Mouse (Mus musculus) kidney, postnatal 0 days (tissue): ENCODE data around the gene Suclg2. TPM values are rescaled to one million over a fixed set of nuclear protein-coding genes. Genes with fewer than 3 reads are reported as not detected.

Experiments used
- ATAC-seq: fragments of 200-750 bp; cut with Nextera tagmentation; replicated peaks from 2 replicates; pipeline ENCODE4 v1.8.0; 2017; ENCODE audit warnings: low read depth, moderate number of reproducible peaks, moderate TSS enrichment, moderate library complexity; ENCODE audit not compliant: low FRiP score
- DNase-seq: peaks from one replicate; pipeline ENCODE4 v3.0.0-alpha.2; 2016; ENCODE audit warnings: low spot score
- H3K27ac ChIP-seq: fragments of 300-500 bp; sonication (generic); 2 replicates; pipeline ENCODE4 v1.5.1; 2014; ENCODE audit warnings: mild to moderate bottlenecking
- H3K27me3 ChIP-seq: fragments of 300-500 bp; sonication (generic); 2 replicates; pipeline ENCODE4 v1.6.1; 2014; ENCODE audit warnings: low read length, mixed read lengths; ENCODE audit not compliant: insufficient read depth
- H3K36me3 ChIP-seq: fragments of 300-500 bp; sonication (generic); 2 replicates; pipeline ENCODE4 v1.6.1; 2014; ENCODE audit warnings: low read length, mixed read lengths; ENCODE audit not compliant: insufficient read depth
- H3K4me1 ChIP-seq: fragments of 300-500 bp; sonication (generic); replicated peaks from 2 replicates; pipeline ENCODE4 v1.6.1; 2014; ENCODE audit warnings: antibody characterized with exemption, low read length, mixed read lengths; ENCODE audit not compliant: insufficient read depth
- H3K4me2 ChIP-seq: fragments of 300-500 bp; sonication (generic); 2 replicates; pipeline ENCODE4 v1.6.1; 2014; ENCODE audit warnings: mild to moderate bottlenecking, low read length, moderate library complexity, mixed read lengths
- H3K4me3 ChIP-seq: fragments of 300-500 bp; sonication (generic); replicated peaks from 2 replicates; pipeline ENCODE4 v1.5.1; 2014; ENCODE audit warnings: low read depth, low read length
- H3K9ac ChIP-seq: fragments of 300-500 bp; sonication (generic); 2 replicates; pipeline ENCODE4 v1.6.1; 2014; ENCODE audit warnings: low read depth, low read length
- H3K9me3 ChIP-seq: fragments of 300-500 bp; sonication (generic); replicated peaks from 2 replicates; pipeline ENCODE4 v1.6.1; 2016; ENCODE audit warnings: low read length, inconsistent platforms, mixed read lengths
- CTCF ChIP-seq: IDR thresholded peaks from 2 replicates; pipeline ENCODE4 v1.5.1; 2016; ENCODE audit warnings: antibody characterized with exemption, low read depth, mild to moderate bottlenecking, moderate library complexity
- WGBS: fragments of 180-500 bp; shearing (Covaris S2); extraction: QIAGEN DNeasy Blood & Tissue Kit; methylation state at CpG from one replicate; pipeline ENCODE4 v1.1.7; 2014; 5-methylcytosine and 5-hydroxymethylcytosine counted together
- polyA plus RNA-seq: library from polyadenylated mRNA; unstranded; fragments of >200 nt; fragmentation: Nextera tagmentation; extraction: Ambion mirVana; gene quantifications from 2 replicates; pipeline ENCODE4 v1.2.1, GENCODE M21; 2015

The Suclg2 gene
- polyA plus RNA-seq, 1 experiment from 2014 or later = 143 TPM

DNA sequence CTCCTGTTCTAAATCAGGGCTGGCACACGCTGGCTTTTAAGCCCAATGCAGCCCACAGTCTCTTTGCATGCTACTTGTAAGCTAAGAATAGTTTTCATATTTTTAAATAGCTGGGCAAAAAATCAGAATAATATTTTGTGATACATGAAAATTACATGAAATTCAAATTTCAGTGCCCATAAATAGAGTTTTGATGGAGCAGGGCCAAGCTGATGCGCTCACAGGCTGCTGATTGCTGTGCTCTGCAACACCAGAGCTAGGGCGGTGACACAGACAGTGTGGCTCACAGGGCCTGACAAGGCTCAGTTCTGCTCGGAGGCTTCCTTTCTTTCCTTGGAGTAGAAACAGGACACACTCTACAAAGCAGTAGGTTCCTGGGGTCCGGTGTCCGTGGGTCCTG lies 232.8 kb downstream of the Suclg2 start:
- ATAC-seq (no peak), DNase-seq (no peak)
- no peaks in the 10 kb centered on the region for H3K9me3 ChIP-seq
- H3K27me3 ChIP-seq = no peaks in the 10 kb centered on the region
- H3K4me1 ChIP-seq = no peaks in the 10 kb centered on the region
- H3K36me3 ChIP-seq = no peaks in the 10 kb centered on the region
- no peak overlapping the region for H3K9ac ChIP-seq
- H3K4me3 ChIP-seq = no peak overlapping the region
- TF ChIP-seq CTCF = no peak
- H3K27ac ChIP-seq = no peak overlapping the region
- WGBS = 92% methylated on average over 6 of the region's 6 CpGs
- no peak overlapping the region for H3K4me2 ChIP-seq

DNA sequence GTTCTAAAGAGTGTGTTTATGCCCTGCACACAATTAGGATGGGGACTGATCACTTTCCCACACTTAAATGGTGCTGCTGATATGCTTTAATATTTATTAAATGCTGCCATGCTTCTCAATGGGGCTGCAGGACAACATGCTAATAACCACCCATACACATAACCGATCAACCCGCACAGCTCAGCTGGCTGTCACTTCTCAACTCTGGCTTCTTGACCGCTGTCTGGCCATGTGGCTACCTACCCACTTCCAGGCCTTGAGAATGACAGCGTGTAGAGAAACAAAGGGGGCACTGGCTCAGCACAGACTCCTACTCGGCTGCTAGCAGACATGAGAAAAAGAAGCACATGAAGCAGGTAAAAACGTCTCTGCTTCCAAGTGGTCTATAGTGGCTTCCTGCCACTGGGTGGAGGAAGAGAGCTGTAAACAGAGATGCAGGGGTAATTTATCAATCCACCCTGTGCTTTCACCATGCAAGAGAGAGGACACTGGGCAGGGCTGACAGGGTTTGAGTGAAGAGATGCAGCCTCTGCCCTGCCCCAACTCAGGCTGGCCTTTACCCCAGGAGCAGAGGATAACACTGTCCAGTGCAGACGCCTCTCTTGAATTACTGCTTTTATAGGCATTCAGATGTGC lies 234.3 kb downstream of the Suclg2 start:
- TF ChIP-seq CTCF = peak; percentile 83
- DNase-seq = peak; percentile 85

DNA sequence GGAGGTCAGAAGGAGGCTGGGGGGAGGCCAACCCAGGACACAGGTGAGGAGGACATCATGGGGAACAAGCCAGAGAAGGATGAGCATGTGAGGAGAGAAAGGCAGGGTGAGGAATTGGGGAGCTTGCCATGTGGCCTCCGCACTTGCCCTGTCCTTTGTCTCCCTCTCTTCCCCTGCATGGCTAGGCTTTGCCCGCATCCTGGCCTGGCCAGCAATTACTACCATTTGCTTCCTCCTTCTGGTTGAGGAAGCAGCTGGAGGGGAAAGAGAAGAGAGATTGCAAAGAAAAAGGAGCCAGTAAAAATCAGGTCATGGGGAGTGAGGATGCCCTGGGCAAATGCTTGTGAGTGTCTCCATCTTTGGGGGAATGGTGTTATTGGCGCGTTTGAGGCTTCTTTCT lies 234.9 kb downstream of the Suclg2 start:
- TF ChIP-seq CTCF = no peak
- Histone ChIP-seq H3K27me3 (no peaks in the 10 kb centered on the region), H3K27ac (no peak overlapping the region), H3K36me3 (no peaks in the 10 kb centered on the region), H3K4me2 (no peak overlapping the region), H3K9ac (no peak overlapping the region), H3K4me1 (no peaks in the 10 kb centered on the region), H3K9me3 (no peaks in the 10 kb centered on the region), H3K4me3 (no peak overlapping the region)
- DNase-seq (no peak), ATAC-seq (no peak)
- WGBS = 88% methylated on average over 4 of the region's 4 CpGs

More for the DNA sequence above, 234.3 kb downstream of the Suclg2 start:
- Histone ChIP-seq H3K4me1 (no peaks in the 10 kb centered on the region), H3K9me3 (no peaks in the 10 kb centered on the region), H3K27ac (no peak overlapping the region), H3K4me2 (no peak overlapping the region), H3K9ac (no peak overlapping the region), H3K36me3 (no peaks in the 10 kb centered on the region), H3K4me3 (no peak overlapping the region), H3K27me3 (no peaks in the 10 kb centered on the region)
- ATAC-seq = peak; percentile 52; the same call in 1 of the 2 replicates
- 51% methylated on average over 7 of the region's 7 CpGs for WGBS

DNA sequence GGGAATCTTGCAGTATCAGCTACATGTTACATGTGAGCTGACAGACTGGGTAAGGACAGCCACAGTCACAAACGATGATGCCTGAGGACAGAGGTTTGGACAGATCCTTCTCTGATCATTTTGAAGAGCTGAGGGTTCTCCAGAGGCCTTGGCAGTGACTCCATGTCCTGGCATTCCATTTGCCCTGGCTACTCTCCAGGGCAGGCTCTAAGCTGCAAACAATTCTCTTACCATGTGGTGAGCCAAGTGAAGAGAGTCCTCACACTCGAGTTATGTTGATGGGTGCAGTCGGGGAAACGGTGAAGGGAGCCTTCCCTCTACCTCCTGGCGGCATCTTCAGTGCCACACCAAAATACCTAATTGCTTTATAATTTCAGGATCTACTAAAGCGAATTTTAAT lies 235.5 kb downstream of the Suclg2 start:
- no peak for DNase-seq
- H3K9ac ChIP-seq = no peak overlapping the region
- TF ChIP-seq CTCF = no peak

DNA sequence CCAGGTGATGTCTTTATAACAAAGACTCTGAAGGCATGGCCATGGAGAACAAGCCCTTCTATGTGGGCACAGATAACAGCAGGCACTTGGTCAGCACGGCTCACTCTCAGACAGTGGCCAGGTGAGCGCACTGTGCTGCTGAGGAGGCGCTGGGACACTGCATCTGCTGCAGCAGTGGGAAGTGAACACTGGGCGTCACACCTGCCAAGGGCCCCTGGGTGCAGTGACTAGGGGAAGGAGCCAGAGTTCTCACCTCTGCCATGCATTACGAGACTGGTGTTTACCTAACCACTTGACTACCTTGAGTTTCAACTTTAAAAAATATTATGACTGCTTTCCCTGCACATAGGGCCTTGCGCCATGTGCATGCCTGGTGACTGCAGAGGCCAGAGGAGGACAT lies 238.8 kb downstream of the Suclg2 start:
- H3K4me3 ChIP-seq = no peak overlapping the region
- no peaks in the 10 kb centered on the region for H3K4me1 ChIP-seq
- H3K36me3 ChIP-seq = no peaks in the 10 kb centered on the region
- WGBS = 95% methylated on average over 6 of the region's 6 CpGs
- DNase-seq (no peak), ATAC-seq (no peak)
- TF ChIP-seq CTCF = no peak
- no peaks in the 10 kb centered on the region for H3K9me3 ChIP-seq
- no peak overlapping the region for H3K9ac ChIP-seq
- no peaks in the 10 kb centered on the region for H3K27me3 ChIP-seq
- H3K4me2 ChIP-seq = no peak overlapping the region
- no peak overlapping the region for H3K27ac ChIP-seq

More for the DNA sequence above, 235.5 kb downstream of the Suclg2 start:
- Histone ChIP-seq H3K4me3 (no peak overlapping the region), H3K27ac (no peak overlapping the region), H3K27me3 (no peaks in the 10 kb centered on the region), H3K4me2 (no peak overlapping the region), H3K36me3 (no peaks in the 10 kb centered on the region), H3K9me3 (no peaks in the 10 kb centered on the region), H3K4me1 (no peaks in the 10 kb centered on the region)
- no peak for ATAC-seq
- WGBS = 82% methylated on average over 6 of the region's 6 CpGs

DNA sequence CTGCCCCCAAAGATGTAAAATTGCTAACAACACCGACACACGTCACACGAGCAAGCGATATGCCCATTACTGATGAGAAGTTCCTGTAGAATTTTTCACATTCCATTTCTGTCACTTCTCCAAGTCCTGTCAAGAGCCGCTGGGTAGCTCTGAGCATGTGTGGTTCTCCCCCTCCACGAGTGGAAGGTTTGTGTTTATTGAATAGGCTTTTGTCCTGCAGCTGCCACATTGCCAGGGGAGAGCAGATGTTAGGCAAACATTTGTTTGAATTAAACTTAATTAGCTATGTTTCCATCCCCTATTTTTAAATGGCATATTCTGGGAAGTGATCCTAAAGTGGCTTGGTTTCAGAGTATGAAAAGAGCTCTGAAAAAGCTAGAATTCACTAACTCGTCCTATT lies 249.1 kb downstream of the Suclg2 start:
- WGBS = 65% methylated on average over 7 of the region's 7 CpGs
- Histone ChIP-seq H3K4me3 (no peak overlapping the region), H3K4me2 (no peak overlapping the region), H3K27ac (no peak overlapping the region), H3K36me3 (no peaks in the 10 kb centered on the region), H3K4me1 (no peaks in the 10 kb centered on the region), H3K9me3 (no peaks in the 10 kb centered on the region), H3K9ac (no peak overlapping the region), H3K27me3 (no peaks in the 10 kb centered on the region)
- DNase-seq = peak; percentile 53
- no peak for TF ChIP-seq CTCF
- ATAC-seq = no peak

DNA sequence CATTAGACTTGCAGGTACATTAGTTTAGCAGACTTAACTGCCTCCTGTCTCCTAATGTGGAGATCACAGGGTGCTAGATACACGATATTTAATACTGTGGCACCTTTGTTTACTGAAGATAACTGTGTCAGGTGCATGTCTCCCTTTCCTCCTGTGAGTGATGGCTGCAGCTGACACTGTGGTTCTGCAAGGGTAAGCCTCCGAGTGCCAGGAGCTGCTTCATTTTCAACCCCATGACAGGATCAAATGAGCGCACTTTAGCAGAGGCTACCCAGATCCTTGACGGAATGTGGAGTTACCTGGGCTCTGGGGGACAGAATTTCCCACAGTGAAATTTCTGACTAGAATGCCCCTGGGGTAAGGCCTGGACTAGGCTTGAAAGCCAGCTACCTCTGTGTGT lies 253.3 kb downstream of the Suclg2 start:
- Histone ChIP-seq H3K4me2 (no peak overlapping the region), H3K36me3 (no peaks in the 10 kb centered on the region), H3K27me3 (no peaks in the 10 kb centered on the region), H3K27ac (no peak overlapping the region), H3K9me3 (no peaks in the 10 kb centered on the region), H3K4me1 (no peaks in the 10 kb centered on the region), H3K4me3 (no peak overlapping the region), H3K9ac (no peak overlapping the region)
- TF ChIP-seq CTCF = no peak
- 63% methylated on average over 4 of the region's 4 CpGs for WGBS
- ATAC-seq (no peak), DNase-seq (no peak)
